Mouse (Mus musculus) hindbrain, embryonic 10.5 days (tissue): ENCODE data around the gene Cdh15. TPM values are rescaled to one million over a fixed set of nuclear protein-coding genes. Genes with fewer than 3 reads are reported as not detected.

ENCODE experiments used
- DNase-seq: peaks from one replicate; pipeline ENCODE4 v3.0.0-alpha.2; 2017; ENCODE audit warnings: low spot score
- H3K27ac ChIP-seq: fragments of 300-500 bp; sonication (generic); 2 replicates; pipeline ENCODE4 v1.5.1; 2016; ENCODE audit warnings: mild to moderate bottlenecking, moderate library complexity
- H3K27me3 ChIP-seq: fragments of 300-500 bp; sonication (generic); 2 replicates; pipeline ENCODE4 v1.6.1; 2016; ENCODE audit warnings: mild to moderate bottlenecking; ENCODE audit not compliant: poor library complexity, insufficient read depth, severe bottlenecking
- H3K36me3 ChIP-seq: fragments of 300-500 bp; sonication (generic); 2 replicates; pipeline ENCODE4 v1.6.1; 2016; ENCODE audit warnings: mild to moderate bottlenecking, moderate library complexity
- H3K4me1 ChIP-seq: fragments of 300-500 bp; sonication (generic); replicated peaks from 2 replicates; pipeline ENCODE4 v1.6.1; 2016; ENCODE audit warnings: mild to moderate bottlenecking
- H3K4me3 ChIP-seq: fragments of 300-500 bp; sonication (generic); 2 replicates; pipeline ENCODE4 v1.5.1; 2016; ENCODE audit warnings: mild to moderate bottlenecking, moderate library complexity
- H3K9me3 ChIP-seq: fragments of 300-500 bp; sonication (generic); 2 replicates; pipeline ENCODE4 v1.6.1; 2016; ENCODE audit warnings: mild to moderate bottlenecking, moderate library complexity
- WGBS: fragments of 180-500 bp; shearing (Covaris S2); methylation state at CpG from one replicate; pipeline ENCODE4 v1.1.7; 2016; 5-methylcytosine and 5-hydroxymethylcytosine counted together
- polyA plus RNA-seq: library from polyadenylated mRNA; unstranded; fragments of >200 nt; fragmentation: Nextera tagmentation; extraction: Ambion mirVana; gene quantifications from 2 replicates; pipeline ENCODE4 v1.2.1, GENCODE M21; 2016

Cdh15 gene
- polyA plus RNA-seq, result 0.80 and 1.2 TPM in 2 replicates

- 17% methylated on average over 18 of the region's 18 CpGs for WGBS
- peaks cover 48% of the 10 kb centered on the region for H3K27me3 ChIP-seq
- peak; percentile 78 for DNase-seq
- no peaks in the 10 kb centered on the region for H3K9me3 ChIP-seq
- H3K4me3 ChIP-seq, result peak within 1 kb of the TSS; percentile 34
- H3K27ac ChIP-seq, result no peak within 1 kb of the TSS
- H3K36me3 ChIP-seq, result no peaks in the 10 kb centered on the region
- H3K4me1 ChIP-seq, result peaks cover 54% of the 10 kb centered on the region
Measured at GRCm38 (mm10) chr8:122847829-122848561, at the start of gene Cdh15. Gene Cdh15, plus strand, starts transcription at chr8:122847966.

GRCm38 (mm10) chr8:122803906-122804761 is 43.6 kb upstream of the Cdh15 start:
- peaks cover 7% of the 10 kb centered on the region; the same call in 1 of the 2 replicates for H3K36me3 ChIP-seq
- H3K9me3 ChIP-seq, result no peaks in the 10 kb centered on the region
- H3K27ac ChIP-seq, result peak overlapping the region; percentile 81
- peak; percentile 31 for DNase-seq
- H3K4me3 ChIP-seq, result no peak overlapping the region
- peaks cover 46% of the 10 kb centered on the region for H3K4me1 ChIP-seq
- H3K27me3 ChIP-seq, result peaks cover 11% of the 10 kb centered on the region; the same call in 1 of the 2 replicates
- WGBS, result 20% methylated on average over 15 of the region's 15 CpGs

GRCm38 (mm10) chr8:122805349-122805748 is 42.4 kb upstream of the Cdh15 start:
- Histone ChIP-seq H3K27ac (peak overlapping the region; percentile 24; the same call in 1 of the 2 replicates), H3K36me3 (peaks cover 8% of the 10 kb centered on the region; the same call in 1 of the 2 replicates), H3K9me3 (no peaks in the 10 kb centered on the region), H3K4me3 (no peak overlapping the region), H3K27me3 (peaks cover 11% of the 10 kb centered on the region; the same call in 1 of the 2 replicates), H3K4me1 (peaks cover 46% of the 10 kb centered on the region)
- 35% methylated on average over 3 of the region's 3 CpGs for WGBS
- no peak for DNase-seq

GRCm38 (mm10) chr8:122806956-122807538 is 40.7 kb upstream of the Cdh15 start:
- Histone ChIP-seq H3K4me1 (peaks cover 62% of the 10 kb centered on the region), H3K27me3 (peaks cover 21% of the 10 kb centered on the region; the same call in 1 of the 2 replicates), H3K36me3 (peaks cover 21% of the 10 kb centered on the region), H3K4me3 (no peak overlapping the region), H3K27ac (peak overlapping the region; percentile 74), H3K9me3 (no peaks in the 10 kb centered on the region)
- DNase-seq, result no peak
- 78% methylated on average over 7 of the region's 7 CpGs for WGBS

GRCm38 (mm10) chr8:122807907-122808306 is 39.9 kb upstream of the Cdh15 start:
- H3K36me3 ChIP-seq, result peaks cover 17% of the 10 kb centered on the region
- no peak overlapping the region for H3K4me3 ChIP-seq
- H3K4me1 ChIP-seq, result peaks cover 64% of the 10 kb centered on the region
- 85% methylated on average over 4 of the region's 4 CpGs for WGBS
- H3K27ac ChIP-seq, result peak overlapping the region; percentile 13; the same call in 1 of the 2 replicates
- H3K9me3 ChIP-seq, result no peaks in the 10 kb centered on the region
- H3K27me3 ChIP-seq, result peaks cover 16% of the 10 kb centered on the region; the same call in 1 of the 2 replicates
- no peak for DNase-seq

GRCm38 (mm10) chr8:122810376-122810775 is 37.4 kb upstream of the Cdh15 start:
- Histone ChIP-seq H3K9me3 (no peaks in the 10 kb centered on the region), H3K36me3 (peaks cover 29% of the 10 kb centered on the region), H3K4me1 (peaks cover 66% of the 10 kb centered on the region), H3K27me3 (peaks cover 17% of the 10 kb centered on the region), H3K4me3 (no peak overlapping the region), H3K27ac (0 out of 2 replicates have a peak overlapping the region, but pooled peaks have one; percentile 3)
- WGBS, result 84% methylated on average over 8 of the region's 8 CpGs
- DNase-seq, result no peak

- Histone ChIP-seq H3K4me1 (peaks cover 55% of the 10 kb centered on the region), H3K9me3 (no peaks in the 10 kb centered on the region), H3K27me3 (peaks cover 18% of the 10 kb centered on the region), H3K36me3 (peaks cover 29% of the 10 kb centered on the region), H3K4me3 (no peak overlapping the region), H3K27ac (peak overlapping the region; percentile 46; the same call in 1 of the 2 replicates)
- DNase-seq, result no peak
- 86% methylated on average over 16 of the region's 16 CpGs for WGBS
Measured at GRCm38 (mm10) chr8:122811870-122812494, 35.8 kb upstream of the Cdh15 start.

GRCm38 (mm10) chr8:122812610-122813250 is 35.0 kb upstream of the Cdh15 start:
- 79% methylated on average over 14 of the region's 14 CpGs for WGBS
- Histone ChIP-seq H3K4me3 (no peak overlapping the region), H3K27me3 (peaks cover 18% of the 10 kb centered on the region), H3K27ac (no peak overlapping the region), H3K36me3 (peaks cover 34% of the 10 kb centered on the region), H3K9me3 (no peaks in the 10 kb centered on the region), H3K4me1 (peaks cover 58% of the 10 kb centered on the region)
- DNase-seq, result no peak

- Histone ChIP-seq H3K4me3 (no peak overlapping the region), H3K36me3 (peaks cover 35% of the 10 kb centered on the region), H3K9me3 (no peaks in the 10 kb centered on the region), H3K27ac (0 out of 2 replicates have a peak overlapping the region, but pooled peaks have one; percentile 35), H3K27me3 (peaks cover 18% of the 10 kb centered on the region), H3K4me1 (peaks cover 77% of the 10 kb centered on the region)
- no peak for DNase-seq
- WGBS, result 17% methylated on average over 7 of the region's 7 CpGs
Measured at GRCm38 (mm10) chr8:122814608-122815007, 33.2 kb upstream of the Cdh15 start.

- Histone ChIP-seq H3K4me1 (peaks cover 76% of the 10 kb centered on the region), H3K36me3 (peaks cover 20% of the 10 kb centered on the region), H3K4me3 (no peak overlapping the region), H3K27me3 (peaks cover 8% of the 10 kb centered on the region), H3K9me3 (no peaks in the 10 kb centered on the region), H3K27ac (peak overlapping the region; percentile 67; the same call in 1 of the 2 replicates)
- no peak for DNase-seq
- 88% methylated on average over 6 of the region's 6 CpGs for WGBS
Measured at GRCm38 (mm10) chr8:122816965-122817364, 30.8 kb upstream of the Cdh15 start.

- H3K4me1 ChIP-seq, result peaks cover 70% of the 10 kb centered on the region
- 37% methylated on average over 13 of the region's 13 CpGs for WGBS
- H3K9me3 ChIP-seq, result no peaks in the 10 kb centered on the region
- DNase-seq, result no peak
- H3K4me3 ChIP-seq, result no peak overlapping the region
- peak overlapping the region; percentile 67 for H3K27ac ChIP-seq
- H3K36me3 ChIP-seq, result peaks cover 19% of the 10 kb centered on the region
- H3K27me3 ChIP-seq, result peaks cover 8% of the 10 kb centered on the region
Measured at GRCm38 (mm10) chr8:122817724-122818496, 29.9 kb upstream of the Cdh15 start.
